Mouse (Mus musculus): Measurements from ENCODE around the gene Wdr6.

Gene Wdr6

GRCm38 (mm10) chr9:108573774-108574690, 4.5 kb downstream of the Wdr6 start:
- DNase-seq (ENCODE audit: low read depth, low spot score) = no peak

GRCm38 (mm10) chr9:108572321-108572720, 6.2 kb downstream of the Wdr6 start:
- DNase-seq (ENCODE audit: low read depth, low spot score) = no peak

DNA sequence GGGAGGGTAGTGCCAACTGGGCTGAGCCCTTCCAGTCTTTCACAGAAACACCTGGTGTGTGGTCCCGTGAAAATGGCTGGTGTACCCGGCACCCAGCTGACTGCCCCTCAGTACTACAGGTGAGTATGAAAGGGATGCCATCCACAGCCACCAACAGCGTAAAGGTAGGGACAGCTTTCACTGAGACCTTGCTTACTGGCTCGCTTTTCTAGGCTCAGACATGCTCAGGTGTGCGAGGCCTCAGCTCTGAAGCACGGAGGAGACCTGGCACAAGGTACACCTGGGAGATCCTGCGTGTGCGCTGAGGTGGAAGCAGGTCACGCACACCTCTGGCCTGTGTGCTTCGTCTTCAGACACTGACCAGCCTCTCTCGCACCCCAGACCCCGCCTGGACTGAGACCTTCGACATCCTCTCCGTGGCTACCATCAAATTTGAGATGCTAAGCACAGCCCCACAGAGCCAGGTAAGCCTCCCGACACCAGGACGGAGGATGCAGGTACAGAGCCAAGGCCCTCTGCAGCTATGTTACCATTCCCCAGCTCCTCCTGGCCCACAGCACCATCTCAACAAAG, 7.1 kb downstream of the Wdr6 start:
- no peak for DNase-seq (ENCODE audit: low read depth, low spot score)

DNA sequence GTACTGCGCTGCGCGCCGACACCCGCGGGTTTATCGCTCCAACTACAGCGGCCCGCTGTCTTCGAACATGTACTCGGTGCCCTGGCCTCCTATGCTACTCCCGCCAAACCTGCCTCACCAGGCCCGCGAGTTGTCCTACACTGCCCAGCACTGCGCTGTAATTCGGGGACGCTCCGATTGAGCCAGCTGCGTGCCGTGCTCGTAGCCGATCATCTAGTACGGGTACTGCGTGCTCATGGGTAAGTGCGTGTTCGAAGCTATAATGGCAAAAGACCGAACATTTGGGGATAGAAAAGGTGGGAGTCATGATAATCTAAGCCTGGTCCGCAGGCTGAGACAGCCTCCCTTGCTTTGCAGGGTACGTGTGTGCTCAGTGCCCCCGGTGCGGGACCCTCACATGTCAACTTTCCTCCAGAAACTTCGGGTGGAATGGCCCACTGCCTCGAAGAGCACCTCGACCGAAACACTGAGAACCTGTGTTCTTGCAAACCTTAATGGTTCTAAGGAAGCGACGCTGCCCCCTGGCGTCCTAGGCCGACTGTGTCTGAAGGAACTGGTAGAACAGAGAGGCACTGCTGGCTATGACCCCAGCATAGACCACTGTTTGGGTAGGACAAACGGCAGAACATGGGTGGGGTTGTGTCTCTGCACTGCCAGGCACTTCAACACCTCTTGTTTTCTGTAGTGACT, 8.2 kb downstream of the Wdr6 start:
- peak; percentile 54 for DNase-seq (ENCODE audit: low read depth, low spot score)

- DNase-seq (ENCODE audit: low read depth, low spot score) = peak; percentile 91
Observed at GRCm38 (mm10) chr9:108569381-108570206, 8.9 kb downstream of the Wdr6 start, which contains the start of gene Dalrd3. Gene Dalrd3 (plus strand): TSS chr9:108569886.

GRCm38 (mm10) chr9:108568511-108568921, 10.0 kb downstream of the Wdr6 start:
- no peak for DNase-seq (ENCODE audit: low read depth, low spot score)

- no peak for DNase-seq (ENCODE audit: low read depth, low spot score)
Observed at GRCm38 (mm10) chr9:108567931-108568419, 10.6 kb downstream of the Wdr6 start.

DNA sequence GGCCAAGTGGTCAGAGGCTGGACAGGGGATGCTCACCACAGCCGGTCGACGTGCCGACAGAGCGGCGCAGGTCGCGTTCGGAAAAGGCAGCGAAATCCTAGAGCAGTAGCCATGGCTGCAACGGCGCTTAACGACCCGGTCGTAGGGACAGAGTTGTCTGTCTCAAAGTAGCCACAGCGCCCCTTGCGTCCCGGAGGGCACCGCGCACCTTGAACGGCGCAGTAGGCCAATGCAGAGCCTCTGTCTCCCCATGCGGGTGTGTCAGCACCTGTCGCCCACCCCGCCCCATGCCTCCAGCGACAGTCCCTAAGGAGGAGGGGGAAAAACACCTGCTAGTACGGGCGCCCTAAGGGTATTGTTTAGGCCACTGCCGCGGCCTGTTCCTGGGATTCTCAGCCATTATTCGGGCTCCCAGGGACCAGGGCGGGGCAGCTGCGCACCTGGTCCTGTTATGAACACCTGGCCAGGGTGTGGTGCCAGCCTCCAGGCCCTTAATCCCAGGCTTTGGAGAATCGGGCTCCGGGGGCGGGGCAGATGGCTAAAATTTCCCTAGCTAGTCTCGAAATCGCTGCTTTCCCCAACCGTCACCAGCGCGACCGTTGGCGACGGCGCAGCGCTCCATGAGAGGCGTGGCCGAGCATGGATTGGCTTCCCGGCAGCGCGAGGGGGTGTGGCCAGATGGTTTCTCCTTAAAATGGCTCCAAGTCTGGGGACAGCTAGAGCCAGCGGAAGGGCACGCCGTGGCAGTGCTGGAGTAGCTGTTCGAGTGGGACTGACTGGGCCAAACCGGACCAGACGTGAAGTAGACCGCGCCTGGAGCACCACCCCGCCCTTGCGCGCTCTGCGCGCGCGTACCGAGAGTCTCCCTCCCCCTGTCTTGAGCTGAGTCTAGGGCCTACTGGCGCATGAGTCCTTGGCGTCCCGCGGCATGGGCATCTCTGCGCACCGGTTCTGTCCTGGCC, 11.4 kb downstream of the Wdr6 start, which contains the start of gene Ndufaf3:
Gene Ndufaf3, minus strand, starts transcription at position 620 of the 962 bp plus-strand sequence.
- peak; percentile 93 for DNase-seq (ENCODE audit: low read depth, low spot score)

DNA sequence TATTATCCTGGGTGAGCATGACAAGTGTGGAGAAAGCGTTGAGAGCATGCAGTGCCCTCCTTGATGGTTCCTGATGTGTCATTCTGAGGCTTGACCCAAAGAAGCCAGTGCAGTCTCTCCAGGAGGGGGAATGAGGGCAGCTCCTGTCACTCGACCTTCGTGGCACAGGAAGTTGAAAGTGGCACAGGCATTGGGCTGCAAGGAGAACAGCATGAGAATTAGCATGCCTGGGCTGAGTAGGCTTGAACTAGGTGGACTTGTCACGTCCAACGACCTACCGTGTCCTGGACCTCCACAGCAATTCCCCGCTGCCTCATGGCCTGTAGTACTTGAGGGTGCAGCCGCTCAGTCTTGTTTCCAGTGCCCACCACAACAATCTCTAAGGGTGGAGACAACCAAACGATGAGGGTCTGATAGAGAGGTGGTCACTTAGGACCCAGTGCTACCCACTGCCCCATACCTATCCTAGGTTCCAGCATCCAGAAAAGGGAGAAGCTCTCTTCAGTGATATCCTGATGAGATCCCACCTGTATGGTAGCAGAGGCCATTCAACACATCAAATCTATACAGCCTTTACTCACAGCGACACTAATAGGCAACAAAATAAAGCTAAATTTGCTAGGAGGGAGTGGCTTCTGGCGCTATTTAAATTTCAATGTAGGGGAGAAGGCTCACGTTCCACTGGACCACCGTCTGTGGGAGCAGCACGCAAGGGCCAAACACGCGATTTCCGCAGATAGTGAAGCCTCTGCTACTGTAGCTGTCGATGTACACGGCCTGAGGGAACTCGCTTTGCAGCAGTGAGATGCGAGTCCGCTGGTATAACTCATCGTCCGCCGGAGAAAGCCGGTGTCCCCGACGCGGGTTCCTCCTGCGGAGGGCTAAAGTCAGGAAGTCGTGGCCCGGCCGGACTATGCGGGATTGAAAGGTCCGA, 12.4 kb downstream of the Wdr6 start:
- no peak for DNase-seq (ENCODE audit: low read depth, low spot score)

- no peak for DNase-seq (ENCODE audit: low read depth, low spot score)
Observed at GRCm38 (mm10) chr9:108564131-108564530, 14.4 kb downstream of the Wdr6 start.

GRCm38 (mm10) chr9:108563671-108564070, 14.9 kb downstream of the Wdr6 start:
- DNase-seq (ENCODE audit: low read depth, low spot score) = no peak

DNA sequence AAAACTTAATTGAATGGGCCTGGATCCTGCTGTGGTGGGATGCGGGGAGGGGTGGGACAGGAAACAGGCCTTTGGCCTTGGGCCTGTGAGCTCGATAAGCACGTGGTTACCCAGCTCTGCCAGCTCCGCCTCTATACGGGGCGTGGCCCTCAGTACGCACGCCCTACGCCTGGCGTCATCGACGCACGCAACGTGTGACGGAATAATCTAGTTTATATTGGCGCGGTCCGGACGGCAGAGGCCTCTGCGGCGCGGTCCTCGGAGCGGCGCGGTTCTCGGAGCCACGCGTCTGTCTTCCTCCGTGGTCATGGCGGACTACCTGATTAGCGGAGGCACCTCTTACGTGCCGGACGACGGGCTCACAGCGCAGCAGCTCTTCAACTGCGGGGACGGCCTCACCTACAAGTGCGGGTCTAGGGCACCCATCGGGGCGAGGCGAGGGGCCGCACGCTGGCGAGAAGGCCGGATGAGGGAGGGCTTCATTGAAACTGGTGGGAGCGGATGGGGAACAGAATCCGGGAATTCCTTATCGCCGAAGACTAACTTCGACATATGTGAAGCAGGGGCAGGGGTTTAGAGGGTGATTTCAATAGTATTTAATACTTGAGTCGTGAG, 18.2 kb downstream of the Wdr6 start, which contains the start of gene Impdh2:
Gene Impdh2, plus strand, starts transcription at position 60 of the 615 bp plus-strand sequence.
- DNase-seq (ENCODE audit: low read depth, low spot score) = peak; percentile 89

- no peak for DNase-seq (ENCODE audit: low read depth, low spot score)
Observed at GRCm38 (mm10) chr9:108559169-108559568, 19.4 kb downstream of the Wdr6 start.

- no peak for DNase-seq (ENCODE audit: low read depth, low spot score)
Observed at GRCm38 (mm10) chr9:108546875-108547274, 31.7 kb downstream of the Wdr6 start.

DNA sequence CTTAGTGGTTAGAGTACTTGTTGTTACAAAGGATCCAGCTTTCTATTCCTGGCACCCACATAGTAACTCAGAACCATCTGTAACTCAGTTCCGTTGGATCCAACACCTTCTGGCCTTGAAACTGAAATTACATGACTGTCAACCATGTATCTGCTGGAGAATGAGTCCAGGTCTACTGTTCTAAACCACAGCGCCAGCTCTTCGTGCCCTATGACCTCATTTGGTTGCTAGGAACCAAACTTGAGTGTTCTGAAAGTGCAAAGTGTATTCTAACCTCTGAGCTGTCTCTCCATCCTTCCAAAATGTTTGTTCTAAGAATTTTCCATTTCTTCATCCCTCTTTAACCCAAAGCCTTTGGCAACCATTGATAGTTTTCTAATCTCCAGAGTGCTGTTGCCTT, 32.6 kb downstream of the Wdr6 start:
- no peak for DNase-seq (ENCODE audit: low read depth, low spot score)

DNA sequence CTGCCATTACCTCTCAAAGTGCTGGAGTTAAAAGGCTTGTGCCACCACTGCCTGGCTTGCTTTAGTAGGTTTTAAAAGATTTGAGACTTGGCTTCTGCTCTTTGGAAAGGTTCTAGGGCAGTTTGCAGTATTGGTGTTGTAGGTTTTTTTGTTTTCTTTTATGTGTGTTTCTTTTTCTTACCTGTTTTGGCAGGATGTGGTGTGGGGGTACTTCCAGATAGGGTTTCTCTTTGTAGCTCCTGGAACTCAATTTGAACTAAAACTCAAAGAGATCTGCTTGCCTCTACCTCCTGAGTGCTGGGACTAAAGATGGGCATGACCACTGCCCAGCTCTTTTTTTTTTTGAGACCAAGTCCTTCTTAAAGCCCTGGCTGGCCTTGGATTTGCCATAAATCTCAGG, 37.7 kb downstream of the Wdr6 start:
- DNase-seq (ENCODE audit: low read depth, low spot score) = no peak

- DNase-seq (ENCODE audit: low read depth, low spot score) = no peak
Observed at GRCm38 (mm10) chr9:108531496-108531895, 47.0 kb downstream of the Wdr6 start.

DNA sequence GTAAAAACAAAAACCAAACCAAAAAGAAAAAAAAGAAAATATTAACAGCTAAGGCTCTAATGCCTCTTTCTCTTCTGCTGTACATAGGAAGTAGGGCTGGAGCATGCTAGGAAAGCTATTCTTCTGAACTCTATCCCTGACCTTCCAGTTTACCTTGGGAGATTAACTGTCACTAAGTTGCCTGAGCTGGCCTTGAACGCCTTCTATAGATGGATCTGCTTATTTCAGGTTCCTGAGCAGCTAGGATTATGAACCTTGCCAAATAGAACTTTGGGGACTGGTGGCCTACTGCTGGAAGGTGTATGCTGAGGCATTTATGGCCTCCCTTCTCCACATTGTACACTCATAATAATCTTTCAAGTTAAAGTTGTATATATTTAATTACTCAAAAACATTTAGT, 47.6 kb downstream of the Wdr6 start:
- no peak for DNase-seq (ENCODE audit: low read depth, low spot score)
